Mouse (Mus musculus) stomach, postnatal 0 days (tissue): ENCODE measurements at regions not wholly inside any gene's neighbourhood (a gene's known extent, or its start where the extent isn't known, plus 50 kb on each side); places are given as distances from the start of the nearest gene placed in this dataset.

ENCODE experiments used
- ATAC-seq: fragments of 200-750 bp; cut with Nextera tagmentation; 2 replicates; pipeline ENCODE4 v1.8.0; 2017; ENCODE audit not compliant: low FRiP score, low TSS enrichment
- DNase-seq: peaks from one replicate; pipeline ENCODE4 v3.0.0-alpha.2; 2016; ENCODE audit warnings: low spot score
- H3K27ac ChIP-seq: fragments of 300-500 bp; sonication (generic); replicated peaks from 2 replicates; pipeline ENCODE4 v1.5.1; 2014; ENCODE audit warnings: mild to moderate bottlenecking, control low read depth
- H3K27me3 ChIP-seq: fragments of 300-500 bp; sonication (generic); 2 replicates; pipeline ENCODE4 v1.6.1; 2014; ENCODE audit warnings: low read length; ENCODE audit not compliant: control insufficient read depth, insufficient read depth
- H3K36me3 ChIP-seq: fragments of 300-500 bp; sonication (generic); 2 replicates; pipeline ENCODE4 v1.6.1; 2014; ENCODE audit warnings: low read length, mixed read lengths; ENCODE audit not compliant: control insufficient read depth, insufficient read depth
- H3K4me1 ChIP-seq: fragments of 300-500 bp; sonication (generic); replicated peaks from 2 replicates; pipeline ENCODE4 v1.6.1; 2014; ENCODE audit warnings: antibody characterized with exemption; ENCODE audit not compliant: control insufficient read depth, insufficient read depth
- H3K4me2 ChIP-seq: fragments of 300-500 bp; sonication (generic); replicated peaks from 2 replicates; pipeline ENCODE4 v1.6.1; 2014; ENCODE audit warnings: low read depth, mild to moderate bottlenecking, control low read depth, moderate library complexity
- H3K4me3 ChIP-seq: fragments of 300-500 bp; sonication (generic); 2 replicates; pipeline ENCODE4 v1.5.1; 2014; ENCODE audit warnings: low read depth, low read length, control low read depth
- H3K9ac ChIP-seq: fragments of 300-500 bp; sonication (generic); 2 replicates; pipeline ENCODE4 v1.6.1; 2014; ENCODE audit warnings: mild to moderate bottlenecking, low read length, control low read depth, mixed read lengths
- H3K9me3 ChIP-seq: fragments of 300-500 bp; sonication (generic); 2 replicates; pipeline ENCODE4 v1.6.1; 2016; ENCODE audit warnings: low read length; ENCODE audit not compliant: control insufficient read depth
- CTCF ChIP-seq: IDR thresholded peaks from 2 replicates; pipeline ENCODE4 v1.5.1; 2016; ENCODE audit warnings: antibody characterized with exemption, low read depth, mild to moderate bottlenecking, moderate library complexity
- EP300 ChIP-seq: optimal IDR thresholded peaks from 2 replicates; pipeline ENCODE3; 2016; ENCODE audit warnings: antibody characterized with exemption
- WGBS: fragments of 180-500 bp; shearing (Covaris S2); extraction: QIAGEN DNeasy Blood & Tissue Kit; methylation state at CpG from one replicate; pipeline ENCODE4 v1.1.7; 2014; 5-methylcytosine and 5-hydroxymethylcytosine counted together

DNA sequence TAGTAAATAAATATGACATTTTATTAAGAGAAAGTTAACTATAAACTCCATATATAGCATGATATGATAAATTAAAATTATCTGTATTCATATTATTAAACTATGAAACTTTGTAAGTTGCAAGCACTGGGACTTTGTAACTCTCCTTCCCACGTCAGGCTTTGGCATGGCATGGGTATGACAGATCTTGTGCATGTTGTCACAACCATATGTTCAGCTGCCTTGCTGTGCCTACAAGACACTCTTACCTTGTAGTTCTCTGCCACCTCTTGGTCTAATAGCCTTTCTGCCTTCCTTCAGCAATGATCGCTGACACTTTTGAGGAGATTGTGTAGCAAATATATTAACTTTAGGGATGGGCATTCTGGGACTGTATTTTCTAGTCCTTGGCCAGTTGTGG lies 183.1 kb upstream of the Ndst3 start:
- no peak for ATAC-seq
- no peak overlapping the region for H3K4me2 ChIP-seq
- 89% methylated on average over 2 of the region's 2 CpGs for WGBS

DNA sequence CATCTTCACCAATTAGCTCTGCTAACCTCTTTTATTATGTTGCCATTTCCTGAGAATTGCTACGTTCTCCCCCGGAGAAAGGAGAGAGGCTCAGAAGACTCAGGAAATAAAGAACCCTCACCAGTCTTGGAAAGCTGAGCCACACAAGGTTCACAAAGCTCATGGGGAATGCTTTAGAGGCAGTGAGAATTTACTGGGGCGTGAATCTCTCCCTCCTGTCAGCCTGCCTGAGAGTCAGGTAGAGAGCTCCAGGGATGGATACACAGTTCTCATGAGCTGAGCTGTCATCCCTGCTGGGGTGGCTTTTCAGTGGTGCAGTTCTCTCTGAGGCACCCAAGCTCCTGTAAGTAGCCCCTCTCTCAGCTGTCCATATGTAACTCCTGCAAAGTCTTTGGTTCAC lies 203.0 kb upstream of the Ndst3 start:
- TF ChIP-seq CTCF (no peak), EP300 (no peak)
- Histone ChIP-seq H3K4me2 (no peak overlapping the region), H3K36me3 (no peaks in the 10 kb centered on the region), H3K4me1 (no peaks in the 10 kb centered on the region), H3K9ac (no peak overlapping the region), H3K27ac (no peak overlapping the region), H3K4me3 (no peak overlapping the region), H3K9me3 (no peaks in the 10 kb centered on the region), H3K27me3 (no peaks in the 10 kb centered on the region)
- 68% methylated on average over 3 of the region's 3 CpGs for WGBS
- DNase-seq, result no peak
- ATAC-seq, result no peak

More for the DNA sequence above, 183.1 kb upstream of the Ndst3 start:
- H3K27ac ChIP-seq, result no peak overlapping the region
- no peaks in the 10 kb centered on the region for H3K36me3 ChIP-seq
- TF ChIP-seq CTCF (no peak), EP300 (no peak)
- no peaks in the 10 kb centered on the region for H3K27me3 ChIP-seq
- no peaks in the 10 kb centered on the region for H3K4me1 ChIP-seq
- H3K9me3 ChIP-seq, result no peaks in the 10 kb centered on the region
- DNase-seq, result no peak
- H3K4me3 ChIP-seq, result no peak overlapping the region
- H3K9ac ChIP-seq, result no peak overlapping the region

DNA sequence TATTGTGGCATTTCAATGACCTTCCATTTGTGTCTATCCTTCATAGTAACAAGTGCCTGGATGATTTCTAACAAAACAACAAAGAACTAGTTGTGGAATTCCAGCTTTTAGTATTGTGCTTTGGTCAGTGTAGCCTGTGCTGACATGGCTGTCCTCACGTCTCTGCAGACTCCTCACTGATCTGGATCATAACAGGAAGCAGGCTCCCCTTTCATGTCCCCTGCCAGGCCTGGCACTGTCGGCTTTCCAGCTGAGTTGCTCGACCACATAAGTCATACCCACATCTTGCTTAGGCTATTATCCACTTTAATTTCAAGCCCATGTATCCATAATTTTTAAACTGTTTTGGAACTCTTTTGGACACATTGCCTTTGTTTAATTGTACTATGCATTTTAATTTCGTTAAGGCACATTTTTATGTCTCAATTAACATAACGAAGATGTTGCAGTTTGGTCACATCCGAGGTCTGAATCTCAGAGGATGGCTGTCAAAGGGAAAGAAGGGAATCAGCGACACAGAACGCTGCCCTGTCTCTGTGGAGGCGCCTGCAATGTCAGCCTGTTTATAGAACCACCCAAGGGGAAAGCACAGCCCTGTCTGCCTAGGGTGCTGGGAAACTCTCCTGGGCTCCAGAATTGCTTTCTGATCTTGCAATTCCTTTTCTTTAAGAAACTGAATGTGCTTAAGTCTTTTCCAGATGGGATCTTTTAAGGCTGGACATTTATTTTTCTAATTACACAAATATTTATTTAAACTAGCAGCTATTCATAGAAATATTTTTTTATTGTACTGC lies 215.5 kb upstream of the Ndst3 start:
- 35% methylated on average over 9 of the region's 9 CpGs for WGBS
- Histone ChIP-seq H3K4me3 (no peak overlapping the region), H3K4me1 (no peaks in the 10 kb centered on the region), H3K9me3 (no peaks in the 10 kb centered on the region), H3K36me3 (no peaks in the 10 kb centered on the region), H3K27me3 (no peaks in the 10 kb centered on the region), H3K27ac (peak overlapping the region; percentile 24; the same call in 1 of the 2 replicates), H3K4me2 (no peak overlapping the region), H3K9ac (no peak overlapping the region)
- DNase-seq (no peak), ATAC-seq (no peak)
- no peak for TF ChIP-seq CTCF
- TF ChIP-seq EP300, result no peak

DNA sequence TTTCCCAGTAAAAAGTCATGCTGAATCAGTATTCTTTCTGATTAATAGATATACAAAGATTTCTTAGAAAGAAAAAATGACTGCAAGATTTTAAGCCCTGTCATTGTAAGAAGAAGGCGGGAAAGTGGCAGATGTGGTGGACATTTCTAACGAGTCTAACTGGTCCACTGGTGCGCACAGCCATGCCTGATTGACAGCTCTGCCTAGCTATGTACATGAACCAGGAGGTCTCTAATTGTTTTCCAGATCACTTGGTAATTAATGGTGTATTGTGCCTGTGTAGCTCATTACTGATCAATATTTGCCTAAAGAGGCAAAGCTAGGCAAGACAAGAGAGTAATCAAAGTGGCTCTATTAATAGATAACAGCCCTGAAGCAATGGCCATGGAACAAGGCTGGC lies 227.5 kb upstream of the Ndst3 start:
- TF ChIP-seq CTCF (no peak), EP300 (no peak)

DNA sequence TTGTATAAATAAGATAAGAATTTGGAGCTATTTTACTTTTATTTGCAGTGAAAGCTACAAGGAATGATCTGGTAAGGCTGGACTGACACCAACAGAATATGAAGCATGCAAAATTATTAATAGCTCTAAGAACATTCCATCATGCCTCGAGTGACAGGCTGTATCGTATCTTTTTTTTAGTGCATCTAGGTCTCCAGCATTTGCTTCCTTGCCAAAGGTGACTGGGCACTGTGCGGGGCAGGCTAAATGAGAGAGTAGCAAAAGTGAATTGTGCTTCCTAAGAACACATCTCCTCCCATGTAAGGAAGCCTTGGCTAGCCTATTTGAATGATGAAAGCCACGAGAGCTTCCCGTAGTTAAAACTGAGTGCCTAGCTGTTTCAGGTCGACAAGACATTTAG lies 261.5 kb upstream of the Ndst3 start:
- no peaks in the 10 kb centered on the region for H3K9me3 ChIP-seq
- no peak for TF ChIP-seq EP300
- TF ChIP-seq CTCF, result no peak
- no peaks in the 10 kb centered on the region for H3K27me3 ChIP-seq
- no peak for DNase-seq
- ATAC-seq, result no peak
- 81% methylated on average over 6 of the region's 6 CpGs for WGBS
- H3K4me2 ChIP-seq, result no peak overlapping the region
- no peaks in the 10 kb centered on the region for H3K36me3 ChIP-seq
- no peak overlapping the region for H3K27ac ChIP-seq
- no peak overlapping the region for H3K4me3 ChIP-seq
- H3K9ac ChIP-seq, result no peak overlapping the region
- H3K4me1 ChIP-seq, result no peaks in the 10 kb centered on the region

More for the DNA sequence above, 227.5 kb upstream of the Ndst3 start:
- no peaks in the 10 kb centered on the region for H3K36me3 ChIP-seq
- 62% methylated on average over 3 of the region's 3 CpGs for WGBS
- no peak overlapping the region for H3K27ac ChIP-seq
- H3K4me3 ChIP-seq, result no peak overlapping the region
- no peaks in the 10 kb centered on the region for H3K4me1 ChIP-seq
- H3K9me3 ChIP-seq, result no peaks in the 10 kb centered on the region
- no peak overlapping the region for H3K4me2 ChIP-seq
- no peaks in the 10 kb centered on the region for H3K27me3 ChIP-seq
- DNase-seq, result no peak
- ATAC-seq, result no peak
- H3K9ac ChIP-seq, result no peak overlapping the region

DNA sequence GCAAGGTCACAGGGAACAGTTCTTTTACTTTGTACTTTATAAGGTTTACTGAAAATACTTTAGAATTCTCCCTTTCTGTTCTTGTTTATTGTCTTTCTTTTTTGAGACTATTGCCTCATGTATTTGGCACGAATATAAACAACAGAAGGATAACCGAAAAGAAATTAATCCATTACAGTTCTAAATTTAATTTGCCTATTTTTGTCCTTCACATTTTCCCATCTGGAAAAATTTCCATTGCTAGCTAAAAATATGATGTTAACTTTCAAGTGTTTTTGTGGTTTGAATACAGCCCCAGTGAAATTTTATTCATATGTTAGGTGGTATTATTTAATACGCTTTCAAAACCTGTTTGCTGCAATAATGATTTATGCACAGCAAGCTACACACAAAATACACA lies 276.7 kb upstream of the Ndst3 start:
- Histone ChIP-seq H3K9ac (no peak overlapping the region), H3K36me3 (no peaks in the 10 kb centered on the region), H3K4me1 (no peaks in the 10 kb centered on the region), H3K27ac (no peak overlapping the region), H3K4me3 (no peak overlapping the region), H3K4me2 (no peak overlapping the region), H3K9me3 (no peaks in the 10 kb centered on the region), H3K27me3 (no peaks in the 10 kb centered on the region)
- no peak for ATAC-seq
- TF ChIP-seq EP300, result no peak
- no peak for DNase-seq
- 79% methylated on average over 3 of the region's 3 CpGs for WGBS
